Mouse (Mus musculus) MEL (cell line): Measurements from ENCODE around the gene As3mt.

Experiments
- ELF1 ChIP-seq: IDR thresholded peaks from 2 replicates; pipeline ENCODE4 v1.6.1; 2014; ENCODE audit warnings: low read depth, mild to moderate bottlenecking, inconsistent platforms, low read length, improper control_type of control experiment, moderate library complexity
- MAZ ChIP-seq: IDR thresholded peaks from 2 replicates; pipeline ENCODE4 v1.6.1; 2012; ENCODE audit warnings: low read depth, mild to moderate bottlenecking, inconsistent platforms, low read length, improper control_type of control experiment
- ZC3H11A ChIP-seq: IDR thresholded peaks from 2 replicates; pipeline ENCODE4 v1.6.1; 2012; ENCODE audit warnings: low read depth, mild to moderate bottlenecking, inconsistent platforms, low read length, improper control_type of control experiment

GRCm38 (mm10) chr19:46693146-46693545 lies 14.1 kb upstream of the As3mt start:
- TF ChIP-seq ZC3H11A = no peak
- no peak for TF ChIP-seq MAZ
- no peak for TF ChIP-seq ELF1
